Mouse (Mus musculus): Measurements from ENCODE around the gene Rap1a.

Rap1a gene

GRCm38 (mm10) chr3:105768529-105768928 is 32.6 kb downstream of the Rap1a start:
- ATAC-seq (ENCODE audit: insufficient number of reproducible peaks, low FRiP score, low TSS enrichment), result no peak

DNA sequence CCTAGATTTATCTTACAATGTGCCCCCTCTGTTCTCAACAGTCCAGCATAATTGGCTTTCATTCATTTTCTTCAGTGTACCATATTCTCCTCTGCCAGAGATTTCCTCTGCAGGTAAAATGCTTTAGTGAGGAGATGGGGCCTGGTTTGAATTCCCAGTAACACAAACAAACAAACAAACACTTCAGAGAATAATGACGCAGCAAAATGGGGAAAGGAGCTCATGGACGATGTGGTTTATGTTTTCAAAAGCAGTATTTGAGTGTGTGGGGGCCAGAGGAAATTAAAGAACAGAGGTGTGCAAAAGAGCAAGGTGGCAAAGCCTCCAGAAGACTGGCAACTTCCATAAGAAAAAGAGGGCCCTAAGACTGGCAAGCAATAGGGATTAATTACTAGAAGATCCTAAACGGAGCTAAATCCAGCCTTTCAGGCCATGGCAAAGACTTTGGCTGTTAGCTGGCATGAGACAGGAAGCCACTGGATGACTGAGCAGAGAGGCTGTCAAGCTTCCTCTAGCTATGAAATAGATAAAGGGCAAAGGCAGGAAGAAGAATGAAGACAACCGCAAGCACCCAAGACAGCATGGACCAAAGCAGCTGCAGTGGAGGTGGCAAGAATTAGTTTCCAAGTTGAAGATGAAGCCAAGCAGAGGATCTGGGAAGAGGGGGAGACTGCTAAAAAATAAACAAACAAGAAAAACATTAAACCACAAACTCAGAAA is 37.8 kb downstream of the Rap1a start:
- ATAC-seq (ENCODE audit: insufficient number of reproducible peaks, low FRiP score, low TSS enrichment), result no peak

GRCm38 (mm10) chr3:105760063-105760462 is 41.1 kb downstream of the Rap1a start:
- no peak for ATAC-seq (ENCODE audit: insufficient number of reproducible peaks, low FRiP score, low TSS enrichment)

- no peak for ATAC-seq (ENCODE audit: insufficient number of reproducible peaks, low FRiP score, low TSS enrichment)
Observed at GRCm38 (mm10) chr3:105758658-105759057, 42.5 kb downstream of the Rap1a start.

DNA sequence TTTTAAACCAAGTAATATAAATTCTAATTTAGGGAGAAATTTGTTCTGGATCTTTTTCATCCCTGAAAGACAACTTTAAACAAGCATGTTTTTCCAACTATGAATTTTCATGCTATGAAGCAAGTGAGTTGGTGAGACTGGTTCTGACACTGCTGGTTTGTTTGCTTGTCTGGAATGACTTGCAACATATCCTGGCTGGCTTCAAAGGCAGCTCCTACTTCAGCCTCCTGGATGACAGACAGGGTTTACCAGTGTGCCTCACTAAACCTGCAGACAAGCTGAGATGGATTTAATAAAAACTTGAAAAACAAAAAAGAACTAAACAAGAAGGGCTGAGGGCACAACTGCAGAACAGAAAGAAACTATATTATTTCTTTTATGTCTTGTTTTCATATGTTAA is 43.0 kb downstream of the Rap1a start:
- ATAC-seq (ENCODE audit: insufficient number of reproducible peaks, low FRiP score, low TSS enrichment), result no peak

DNA sequence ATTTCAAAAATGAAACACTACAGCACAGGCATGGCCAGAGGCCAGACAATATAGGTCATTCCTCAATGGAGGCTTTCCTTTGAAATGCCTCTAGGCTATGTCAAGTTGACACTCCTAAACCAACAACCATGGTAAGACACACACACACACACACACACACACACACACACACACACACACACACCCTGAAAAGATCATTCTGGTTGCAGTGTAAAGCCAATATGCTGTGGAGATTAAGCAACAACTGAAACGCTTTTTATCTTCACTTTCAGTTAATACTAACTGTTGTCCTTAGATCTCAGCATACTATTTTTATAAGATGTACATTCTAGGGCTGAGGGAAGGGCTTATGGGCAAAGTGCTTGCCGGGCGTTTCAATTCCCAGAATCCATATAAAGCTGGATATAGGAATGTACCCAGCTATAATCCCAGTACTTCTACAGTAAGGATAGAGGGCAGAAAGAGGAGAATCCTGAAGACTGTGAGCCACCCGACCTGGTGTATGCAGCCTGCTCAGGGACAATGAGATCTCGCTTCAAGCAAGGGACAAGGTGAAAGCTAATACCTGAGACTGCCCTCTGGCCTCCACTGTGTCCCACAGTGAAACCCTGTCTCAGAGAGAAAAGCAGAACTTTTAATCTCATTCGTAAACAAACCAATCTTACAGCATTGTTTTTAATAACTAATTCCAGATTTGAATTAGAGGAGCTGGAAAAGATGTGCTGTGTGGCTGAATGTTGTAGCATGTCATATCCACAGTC is 43.6 kb downstream of the Rap1a start:
- ATAC-seq (ENCODE audit: insufficient number of reproducible peaks, low FRiP score, low TSS enrichment), result no peak

DNA sequence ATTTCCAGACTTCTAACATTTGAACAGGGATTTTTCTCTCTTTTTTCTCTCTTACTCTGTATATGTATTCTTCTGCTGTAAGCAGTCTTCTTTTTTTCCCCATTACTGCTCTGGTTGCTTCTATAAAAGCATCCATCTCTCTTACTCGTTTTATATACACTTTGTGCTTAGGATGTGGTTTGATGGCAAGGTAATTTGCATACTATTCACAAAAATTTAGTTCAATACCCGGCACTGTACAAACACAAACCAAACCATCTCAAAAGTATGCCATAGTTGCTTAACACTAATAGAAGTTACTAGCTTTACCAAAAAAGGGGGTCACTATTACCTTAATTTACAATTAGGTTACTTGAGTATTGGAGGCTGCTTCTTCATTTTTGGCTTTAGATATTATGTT is 44.6 kb downstream of the Rap1a start:
- ATAC-seq (ENCODE audit: insufficient number of reproducible peaks, low FRiP score, low TSS enrichment), result no peak

GRCm38 (mm10) chr3:105755123-105755522 is 46.0 kb downstream of the Rap1a start:
- ATAC-seq (ENCODE audit: insufficient number of reproducible peaks, low FRiP score, low TSS enrichment), result no peak

GRCm38 (mm10) chr3:105754184-105754583 is 47.0 kb downstream of the Rap1a start:
- no peak for ATAC-seq (ENCODE audit: insufficient number of reproducible peaks, low FRiP score, low TSS enrichment)

DNA sequence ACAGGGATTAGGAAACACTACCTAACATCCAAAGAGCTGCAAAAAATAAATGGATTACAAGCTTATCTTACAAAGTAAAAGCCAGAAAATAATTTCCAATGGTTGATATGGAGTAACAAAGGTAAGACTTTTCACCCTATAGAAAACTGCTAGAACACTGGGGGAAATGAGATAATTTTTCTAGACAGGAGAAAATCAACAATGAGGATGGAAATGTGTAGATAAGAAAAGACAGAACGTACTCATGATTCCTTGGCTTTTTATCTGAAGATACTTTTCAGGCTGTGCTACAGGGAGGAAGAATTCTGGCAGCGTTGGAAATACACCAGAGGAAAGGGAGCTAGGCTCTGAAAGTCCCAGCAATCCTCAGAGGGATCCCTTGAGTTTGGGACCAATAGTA is 50.3 kb downstream of the Rap1a start:
- ATAC-seq (ENCODE audit: insufficient number of reproducible peaks, low FRiP score, low TSS enrichment), result no peak

GRCm38 (mm10) chr3:105746542-105746941 is 54.6 kb downstream of the Rap1a start:
- ATAC-seq (ENCODE audit: insufficient number of reproducible peaks, low FRiP score, low TSS enrichment), result no peak

DNA sequence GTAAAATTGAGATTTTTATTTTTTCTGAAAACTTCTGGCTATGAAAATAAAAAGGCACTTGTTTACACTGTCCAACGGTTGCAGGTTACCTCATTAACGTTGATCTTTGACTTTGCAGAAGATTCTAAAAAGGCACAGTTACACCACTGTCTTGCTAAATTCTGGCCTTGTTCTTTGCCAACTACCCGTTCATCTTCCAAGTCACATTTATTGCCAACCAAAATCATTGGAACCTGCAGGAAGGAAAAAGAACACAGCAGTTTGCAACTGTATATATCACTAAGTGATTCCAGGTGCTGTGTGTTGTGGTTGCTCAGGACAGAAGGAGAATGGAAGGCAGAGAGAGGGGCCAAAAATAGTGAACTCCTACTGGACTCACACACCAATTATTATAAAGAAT is 63.5 kb downstream of the Rap1a start:
- ATAC-seq (ENCODE audit: insufficient number of reproducible peaks, low FRiP score, low TSS enrichment), result no peak

- ATAC-seq (ENCODE audit: insufficient number of reproducible peaks, low FRiP score, low TSS enrichment), result no peak
Observed at GRCm38 (mm10) chr3:105737070-105737469, 64.1 kb downstream of the Rap1a start.

DNA sequence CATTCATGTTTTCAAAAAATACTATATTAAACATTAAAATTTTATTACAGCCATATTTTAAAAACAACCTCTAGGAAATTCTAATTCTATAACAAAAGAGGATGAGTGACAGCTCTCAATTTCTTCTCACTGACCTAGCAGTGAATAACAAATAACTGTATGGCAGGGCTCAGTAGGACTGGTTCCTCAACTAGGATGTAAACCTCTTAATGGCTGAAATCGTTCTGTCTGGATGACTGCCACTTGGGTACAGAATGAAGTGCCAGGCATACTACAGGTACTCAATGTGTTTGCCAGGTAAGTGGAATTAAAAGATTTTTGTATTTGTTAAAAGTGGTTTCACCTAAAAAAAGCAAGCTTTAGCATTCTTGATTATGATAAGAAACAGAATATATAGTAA is 65.0 kb downstream of the Rap1a start:
- no peak for ATAC-seq (ENCODE audit: insufficient number of reproducible peaks, low FRiP score, low TSS enrichment)

DNA sequence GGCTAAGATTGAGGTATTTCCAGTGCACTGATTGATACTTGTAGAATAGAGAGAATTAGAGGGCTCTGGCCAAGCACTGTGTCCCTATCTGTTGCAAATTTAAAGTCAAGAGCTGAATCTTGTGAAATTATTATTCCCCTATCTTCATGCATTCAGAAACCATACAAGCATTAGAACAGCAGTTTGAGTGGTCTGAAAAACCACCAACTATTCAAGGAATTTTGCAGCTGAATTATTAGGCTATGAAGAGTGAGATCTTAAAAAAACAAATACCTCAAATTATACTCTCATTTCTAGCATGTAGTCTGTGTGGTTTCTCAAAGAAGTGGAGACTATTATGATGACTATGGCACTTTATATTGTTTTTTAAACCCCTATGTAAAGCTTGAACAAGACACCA is 65.9 kb downstream of the Rap1a start:
- ATAC-seq (ENCODE audit: insufficient number of reproducible peaks, low FRiP score, low TSS enrichment), result no peak

- no peak for ATAC-seq (ENCODE audit: insufficient number of reproducible peaks, low FRiP score, low TSS enrichment)
Observed at GRCm38 (mm10) chr3:105733538-105733937, 67.6 kb downstream of the Rap1a start.

GRCm38 (mm10) chr3:105732360-105732759 is 68.8 kb downstream of the Rap1a start:
- no peak for ATAC-seq (ENCODE audit: insufficient number of reproducible peaks, low FRiP score, low TSS enrichment)

DNA sequence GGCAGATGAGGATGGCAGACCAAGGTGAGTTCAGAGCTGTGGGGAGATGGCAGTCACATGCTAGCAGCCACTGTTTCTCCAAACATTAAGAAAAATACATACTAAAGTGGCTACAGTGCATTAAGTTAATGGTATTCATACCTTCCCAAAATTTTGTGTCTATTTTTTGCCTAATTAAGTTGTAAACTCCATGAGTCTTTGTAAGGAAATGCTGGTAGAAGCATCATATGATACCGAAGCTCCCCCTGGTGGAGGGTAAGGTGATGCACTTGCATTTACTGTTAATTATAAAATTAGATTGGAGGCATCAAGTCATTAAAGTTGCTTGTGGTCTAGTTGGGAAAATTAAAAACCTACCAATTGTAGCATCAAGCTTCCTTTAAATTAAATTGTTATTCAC is 75.1 kb downstream of the Rap1a start:
- ATAC-seq (ENCODE audit: insufficient number of reproducible peaks, low FRiP score, low TSS enrichment), result no peak

DNA sequence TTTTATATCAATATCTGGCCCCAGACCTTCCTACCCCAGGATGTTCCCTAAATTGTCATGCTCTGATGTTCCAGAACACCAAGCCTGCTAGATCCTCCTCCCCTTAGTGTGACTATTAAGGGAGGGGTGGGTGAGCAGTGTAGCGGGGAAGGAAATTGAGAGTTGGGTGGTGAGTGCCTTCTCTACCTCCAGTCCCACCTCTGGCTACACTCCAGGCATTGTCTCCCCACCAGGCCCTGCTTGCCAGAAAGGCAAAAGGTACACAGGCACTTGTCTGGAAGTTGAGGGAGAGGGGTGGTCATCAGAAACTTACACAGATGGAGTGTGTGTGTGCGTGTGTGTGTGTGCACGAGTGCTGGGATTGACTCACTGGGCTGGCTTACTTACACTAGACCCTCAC is 78.6 kb downstream of the Rap1a start:
- no peak for ATAC-seq (ENCODE audit: insufficient number of reproducible peaks, low FRiP score, low TSS enrichment)

GRCm38 (mm10) chr3:105721681-105722201 is 79.4 kb downstream of the Rap1a start:
- no peak for ATAC-seq (ENCODE audit: insufficient number of reproducible peaks, low FRiP score, low TSS enrichment)

GRCm38 (mm10) chr3:105720514-105720913 is 80.6 kb downstream of the Rap1a start:
- no peak for ATAC-seq (ENCODE audit: insufficient number of reproducible peaks, low FRiP score, low TSS enrichment)

DNA sequence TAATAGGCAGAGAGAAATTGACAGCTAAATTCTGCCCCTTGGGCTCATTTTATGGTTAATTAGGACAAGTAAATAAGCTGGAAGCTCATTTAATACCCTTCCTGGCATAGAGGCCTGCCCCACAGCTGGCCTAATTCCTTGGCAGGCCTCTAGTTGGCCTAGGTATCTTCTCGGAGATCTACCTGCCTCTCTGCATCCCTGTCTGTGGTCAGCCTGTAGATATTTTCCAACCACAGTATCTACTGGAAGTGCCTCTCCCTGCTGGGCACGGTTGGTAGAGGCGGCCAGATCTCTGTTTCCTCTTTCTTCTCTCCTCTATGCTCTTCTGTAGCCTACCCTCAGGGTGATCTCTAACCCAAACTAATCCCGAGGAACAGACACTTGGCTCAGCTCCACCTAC is 81.2 kb downstream of the Rap1a start:
- ATAC-seq (ENCODE audit: insufficient number of reproducible peaks, low FRiP score, low TSS enrichment), result no peak; the same call in 1 of the 2 replicates
